8 mouse cellular contexts compared by ENCODE assay signal in genomic region chr11:74619201-74619955, GRCm38 (mm10). TPM values are rescaled to one million over a fixed set of nuclear protein-coding genes. Genes with fewer than 3 reads are reported as not detected.
DNase-seq lines count a peak whose midpoint lies in the region; ATAC-seq lines count a peak whose summit lies in the region.

Gene Ccdc92b (plus strand): TSS chr11:74619605.

- H3K4me1 ChIP-seq in embryonic facial prominence, embryonic 11.5 days (ENCODE audit: control insufficient read depth, insufficient read depth, low read length) = no peaks in the 10 kb centered on the region
- H3K4me1 ChIP-seq in limb, embryonic 12.5 days (replicated peaks) = peaks cover 7% of the 10 kb centered on the region; the same call in 1 of the 2 replicates
- H3K4me1 ChIP-seq in midbrain, embryonic 15.5 days = peaks cover 13% of the 10 kb centered on the region

- H3K9me3 ChIP-seq in embryonic facial prominence, embryonic 11.5 days (replicated peaks; ENCODE audit: control insufficient read depth, low read length) = no peaks in the 10 kb centered on the region
- H3K9me3 ChIP-seq in limb, embryonic 12.5 days = no peaks in the 10 kb centered on the region
- no peaks in the 10 kb centered on the region for H3K9me3 ChIP-seq in midbrain, embryonic 15.5 days

- ATAC-seq in CD4-positive, CD25-positive, alpha-beta regulatory T cell, adult 4 months = no peak
- ATAC-seq in embryonic facial prominence, embryonic 11.5 days (replicated peaks; ENCODE audit: insufficient number of reproducible peaks, low FRiP score, low TSS enrichment, low read depth) = peak; percentile 80
- peak; percentile 42 for ATAC-seq in limb, embryonic 12.5 days (ENCODE audit: insufficient number of reproducible peaks, insufficient read depth, low FRiP score, low TSS enrichment, low read depth)
- ATAC-seq in midbrain, embryonic 15.5 days (replicated peaks) = peak; percentile 89

- H3K9ac ChIP-seq in embryonic facial prominence, embryonic 11.5 days (replicated peaks; ENCODE audit: low read length) = peak within 1 kb of the TSS; percentile 25; the same call in 1 of the 2 replicates
- H3K9ac ChIP-seq in limb, embryonic 12.5 days (replicated peaks) = no peak within 1 kb of the TSS
- peak within 1 kb of the TSS; percentile 56 for H3K9ac ChIP-seq in midbrain, embryonic 15.5 days

- DNase-seq in CD4-positive, CD25-positive, alpha-beta regulatory T cell, adult 2 months (ENCODE audit: low read depth, low spot score) = peak; percentile 81
- peak; percentile 92 for DNase-seq in embryonic facial prominence, embryonic 11.5 days (ENCODE audit: low spot score)
- peak; percentile 94 for DNase-seq in heart, adult 11 months
- peak; percentile 54 for DNase-seq in kidney, adult 11 months
- peak; percentile 89 to 94 for DNase-seq in spleen, postnatal 10 days (ENCODE audit: low spot score in 2 of 2)

- peak within 1 kb of the TSS; percentile 58 for H3K4me2 ChIP-seq in embryonic facial prominence, embryonic 11.5 days (ENCODE audit: low read depth, low read length)
- peak within 1 kb of the TSS; percentile 61 for H3K4me2 ChIP-seq in limb, embryonic 12.5 days
- H3K4me2 ChIP-seq in midbrain, embryonic 15.5 days = peak within 1 kb of the TSS; percentile 63

- H3K4me3 ChIP-seq in embryonic facial prominence, embryonic 11.5 days (ENCODE audit: low read depth, low read length) = peak within 1 kb of the TSS; percentile 31
- H3K4me3 ChIP-seq in limb, embryonic 12.5 days (replicated peaks) = peak within 1 kb of the TSS; percentile 33
- peak within 1 kb of the TSS; percentile 54 for H3K4me3 ChIP-seq in midbrain, embryonic 15.5 days

- no peaks in the 10 kb centered on the region for H3K36me3 ChIP-seq in embryonic facial prominence, embryonic 11.5 days (replicated peaks; ENCODE audit: control insufficient read depth, insufficient read depth, low read depth, low read length)
- no peaks in the 10 kb centered on the region for H3K36me3 ChIP-seq in limb, embryonic 12.5 days
- no peaks in the 10 kb centered on the region for H3K36me3 ChIP-seq in midbrain, embryonic 15.5 days (replicated peaks)

- peaks cover 20% of the 10 kb centered on the region for H3K27me3 ChIP-seq in embryonic facial prominence, embryonic 11.5 days (ENCODE audit: control insufficient read depth, insufficient read depth, low read length)
- peaks cover 62% of the 10 kb centered on the region for H3K27me3 ChIP-seq in limb, embryonic 12.5 days
- no peaks in the 10 kb centered on the region for H3K27me3 ChIP-seq in midbrain, embryonic 15.5 days (replicated peaks)

- under 1% methylated on average over 49 of the region's 63 CpGs for WGBS in embryonic facial prominence, embryonic 11.5 days
- 0% methylated on average over 55 of the region's 63 CpGs for WGBS in limb, embryonic 12.5 days
- WGBS in midbrain, embryonic 15.5 days = under 1% methylated on average over 56 of the region's 63 CpGs

- no peak within 1 kb of the TSS for H3K27ac ChIP-seq in embryonic facial prominence, embryonic 11.5 days (replicated peaks; ENCODE audit: low read depth, low read length)
- no peak within 1 kb of the TSS for H3K27ac ChIP-seq in limb, embryonic 12.5 days
- peak within 1 kb of the TSS; percentile 52 for H3K27ac ChIP-seq in midbrain, embryonic 15.5 days

RNA-seq across cellular contexts. Expression of gene Ccdc92b, which starts in this region (rescaled TPM):
- not detected for polyA plus RNA-seq in CD4-positive, CD25-positive, alpha-beta regulatory T cell, adult 4 months (2017; shearing (Covaris generic))
- 0.71 and 0.74 TPM in 2 replicates for polyA plus RNA-seq in embryonic facial prominence, embryonic 11.5 days (2014; fragmentation: Nextera tagmentation; extraction: Ambion mirVana)
- polyA plus RNA-seq in limb, embryonic 12.5 days (2016; fragmentation: Nextera tagmentation; extraction: Ambion mirVana) = 0.58 and 0.84 TPM in 2 replicates
- polyA plus RNA-seq in midbrain, embryonic 15.5 days (2015; fragmentation: Nextera tagmentation; extraction: Ambion mirVana) = 3.3 and 4.0 TPM in 2 replicates

Comparison
In these comparisons a context has a peak if more than half of its experiments do, and no peak if none do; other contexts are left out.
1. Peak in DNase-seq, ATAC-seq, H3K4me3 ChIP-seq, H3K9ac ChIP-seq and H3K4me2 ChIP-seq in embryonic facial prominence, embryonic 11.5 days; RNA of the gene not detected or under 1 TPM.
2. Peak in ATAC-seq, H3K4me3 ChIP-seq and H3K4me2 ChIP-seq in limb, embryonic 12.5 days; RNA of the gene not detected or under 1 TPM.